8 mouse cellular contexts compared by ENCODE assay signal in genomic region chr3:97811651-97812399, GRCm38 (mm10).
DNase-seq lines count a peak whose midpoint lies in the region; ATAC-seq and TF ChIP-seq lines count a peak whose summit lies in the region.

No protein-coding gene starts in this region.

- no peaks in the 10 kb centered on the region for H3K27me3 ChIP-seq in embryonic facial prominence, embryonic 13.5 days
- H3K27me3 ChIP-seq in thymus, adult 2 months (ENCODE audit: control insufficient read depth, insufficient read depth, low read length), result no peaks in the 10 kb centered on the region

- no peaks in the 10 kb centered on the region for H3K36me3 ChIP-seq in embryonic facial prominence, embryonic 13.5 days
- H3K36me3 ChIP-seq in thymus, adult 2 months (ENCODE audit: control insufficient read depth, insufficient read depth, low read length), result no peaks in the 10 kb centered on the region

- WGBS in embryonic facial prominence, embryonic 13.5 days, result 24% methylated on average over 7 of the region's 7 CpGs
- WGBS in thymus, adult 2 months, result 73% methylated on average over 7 of the region's 7 CpGs

- no peak for TF ChIP-seq CTCF in thymus, adult 2 months (IDR thresholded peaks at IDR 0.05; ENCODE audit: borderline replicate concordance, control insufficient read depth, extremely low read depth, insufficient read depth, low read length, poor library complexity)

- no peak for TF ChIP-seq POLR2A in thymus, adult 2 months (IDR thresholded peaks at IDR 0.05; ENCODE audit: control insufficient read depth, extremely low read depth, insufficient read depth, low read length, poor library complexity)

- 0 out of 2 replicates have a peak overlapping the region, but pooled peaks have one; percentile 62 for H3K27ac ChIP-seq in embryonic facial prominence, embryonic 13.5 days
- H3K27ac ChIP-seq in thymus, adult 2 months (ENCODE audit: control insufficient read depth, insufficient read depth, low read length), result no peak overlapping the region

- H3K9me3 ChIP-seq in embryonic facial prominence, embryonic 13.5 days, result no peaks in the 10 kb centered on the region

- peak; percentile 52; the same call in 1 of the 2 replicates for ATAC-seq in embryonic facial prominence, embryonic 13.5 days (ENCODE audit: insufficient number of reproducible peaks, insufficient read depth, low FRiP score, low TSS enrichment, low read depth)

- 0 out of 2 replicates have a peak overlapping the region, but pooled peaks have one; percentile 16 for H3K9ac ChIP-seq in embryonic facial prominence, embryonic 13.5 days

- H3K4me2 ChIP-seq in embryonic facial prominence, embryonic 13.5 days, result peak overlapping the region; percentile 34; the same call in 1 of the 2 replicates

- peak; percentile 53 to 67 for DNase-seq in heart, adult 18-20 months
- no peak for DNase-seq in heart, adult 8-10 months (ENCODE audit: low spot score)
- peak; percentile 59 for DNase-seq in ES-CJ7 (ENCODE audit: low read depth, low spot score)
- peak; percentile 60 for DNase-seq in kidney, adult 9 months
- peak; percentile 39 for DNase-seq in right cerebral cortex, postnatal 25 days
- DNase-seq in thymus, adult 2 months, result no peak
- no peak for DNase-seq in adrenal gland, adult 18-20 months (ENCODE audit: low spot score in 2 of 2)

- peaks cover 14% of the 10 kb centered on the region for H3K4me1 ChIP-seq in embryonic facial prominence, embryonic 13.5 days
- no peaks in the 10 kb centered on the region for H3K4me1 ChIP-seq in thymus, adult 2 months (replicated peaks; ENCODE audit: control insufficient read depth, insufficient read depth, low read length)

- H3K4me3 ChIP-seq in embryonic facial prominence, embryonic 13.5 days, result no peak overlapping the region
- H3K4me3 ChIP-seq in thymus, adult 2 months (ENCODE audit: control insufficient read depth, insufficient read depth, low read length), result no peak overlapping the region

Comparison
In these comparisons a context has a peak if more than half of its experiments do, and no peak if none do; other contexts are left out.
1. DNase-seq: peak in heart, adult 18-20 months (2 of 2), ES-CJ7 (single experiment), kidney, adult 9 months (single experiment) and right cerebral cortex, postnatal 25 days (single experiment); none in heart, adult 8-10 months (single experiment), thymus, adult 2 months (single experiment) and adrenal gland, adult 18-20 months (0 of 2).